Mouse (Mus musculus): ENCODE data around the gene Actr3. TPM values are rescaled to one million over a fixed set of nuclear protein-coding genes. Genes with fewer than 3 reads are reported as not detected.

Actr3 gene
- polyA plus RNA-seq, 1 experiment from 2014 or later, result 250 TPM

GRCm38 (mm10) chr1:125464011-125464410 lies 28.5 kb upstream of the Actr3 start:
- WGBS, result 90% methylated on average over 4 of the region's 4 CpGs
- H3K27ac ChIP-seq, result no peak overlapping the region

GRCm38 (mm10) chr1:125463349-125463748 lies 27.8 kb upstream of the Actr3 start:
- Histone ChIP-seq H3K4me1 (no peaks in the 10 kb centered on the region), H3K4me2 (replicated peaks) (no peak overlapping the region), H3K27ac (no peak overlapping the region), H3K27me3 (no peaks in the 10 kb centered on the region), H3K4me3 (no peak overlapping the region), H3K9ac (no peak overlapping the region), H3K36me3 (no peaks in the 10 kb centered on the region), H3K9me3 (0 out of 2 replicates have a peak, but pooled peaks cover 3% of the 10 kb centered on the region)
- WGBS, result 37% methylated on average over 2 of the region's 2 CpGs
- ATAC-seq (ENCODE audit: low FRiP score, low read depth), result no peak

More at GRCm38 (mm10) chr1:125464011-125464410, 28.5 kb upstream of the Actr3 start:
- no peaks in the 10 kb centered on the region for H3K27me3 ChIP-seq
- no peaks in the 10 kb centered on the region for H3K36me3 ChIP-seq
- ATAC-seq (ENCODE audit: low FRiP score, low read depth), result no peak
- H3K4me3 ChIP-seq, result no peak overlapping the region
- H3K4me1 ChIP-seq, result no peaks in the 10 kb centered on the region
- H3K4me2 ChIP-seq (replicated peaks), result no peak overlapping the region
- no peak overlapping the region for H3K9ac ChIP-seq
- H3K9me3 ChIP-seq, result 0 out of 2 replicates have a peak, but pooled peaks cover 3% of the 10 kb centered on the region

- Histone ChIP-seq H3K4me3 (no peak overlapping the region), H3K4me2 (replicated peaks) (no peak overlapping the region), H3K27me3 (no peaks in the 10 kb centered on the region), H3K9me3 (0 out of 2 replicates have a peak, but pooled peaks cover 3% of the 10 kb centered on the region), H3K27ac (no peak overlapping the region), H3K4me1 (no peaks in the 10 kb centered on the region), H3K36me3 (no peaks in the 10 kb centered on the region), H3K9ac (no peak overlapping the region)
- no peak for ATAC-seq (ENCODE audit: low FRiP score, low read depth)
- 47% methylated on average over 1 of the region's 1 CpGs for WGBS
These were observed 27.4 kb upstream of the Actr3 start for GRCm38 (mm10) chr1:125462917-125463316.

- Histone ChIP-seq H3K4me1 (no peaks in the 10 kb centered on the region), H3K36me3 (no peaks in the 10 kb centered on the region), H3K27me3 (no peaks in the 10 kb centered on the region), H3K9me3 (0 out of 2 replicates have a peak, but pooled peaks cover 3% of the 10 kb centered on the region), H3K4me2 (replicated peaks) (no peak overlapping the region), H3K9ac (no peak overlapping the region), H3K4me3 (no peak overlapping the region), H3K27ac (no peak overlapping the region)
- 42% methylated on average over 5 of the region's 5 CpGs for WGBS
- ATAC-seq (ENCODE audit: low FRiP score, low read depth), result no peak
These were observed 23.0 kb upstream of the Actr3 start for GRCm38 (mm10) chr1:125458531-125458930.

- H3K4me1 ChIP-seq, result no peaks in the 10 kb centered on the region
- WGBS, result 57% methylated on average over 2 of the region's 2 CpGs
- H3K36me3 ChIP-seq, result no peaks in the 10 kb centered on the region
- no peaks in the 10 kb centered on the region for H3K9me3 ChIP-seq
- no peak overlapping the region for H3K4me3 ChIP-seq
- H3K9ac ChIP-seq, result no peak overlapping the region
- ATAC-seq (ENCODE audit: low FRiP score, low read depth), result no peak
- no peak overlapping the region for H3K27ac ChIP-seq
- no peak overlapping the region for H3K4me2 ChIP-seq (replicated peaks)
- H3K27me3 ChIP-seq, result no peaks in the 10 kb centered on the region
These were observed 19.6 kb upstream of the Actr3 start for GRCm38 (mm10) chr1:125455128-125455527.

GRCm38 (mm10) chr1:125450282-125451000 lies 14.9 kb upstream of the Actr3 start:
- 92% methylated on average over 4 of the region's 4 CpGs for WGBS

GRCm38 (mm10) chr1:125447926-125448325 lies 12.4 kb upstream of the Actr3 start:
- no peaks in the 10 kb centered on the region for H3K4me1 ChIP-seq
- no peak overlapping the region for H3K9ac ChIP-seq
- no peak overlapping the region for H3K4me3 ChIP-seq
- no peak overlapping the region for H3K27ac ChIP-seq
- H3K4me2 ChIP-seq (replicated peaks), result no peak overlapping the region
- H3K9me3 ChIP-seq, result peaks cover 7% of the 10 kb centered on the region; the same call in 1 of the 2 replicates
- ATAC-seq (ENCODE audit: low FRiP score, low read depth), result no peak
- no peaks in the 10 kb centered on the region for H3K27me3 ChIP-seq
- no peaks in the 10 kb centered on the region for H3K36me3 ChIP-seq

More at GRCm38 (mm10) chr1:125450282-125451000, 14.9 kb upstream of the Actr3 start:
- no peak overlapping the region for H3K4me3 ChIP-seq
- no peak for ATAC-seq (ENCODE audit: low FRiP score, low read depth)
- H3K27ac ChIP-seq, result no peak overlapping the region
- no peak overlapping the region for H3K9ac ChIP-seq
- no peaks in the 10 kb centered on the region for H3K4me1 ChIP-seq
- no peak overlapping the region for H3K4me2 ChIP-seq (replicated peaks)
- H3K9me3 ChIP-seq, result peaks cover 7% of the 10 kb centered on the region; the same call in 1 of the 2 replicates
- H3K27me3 ChIP-seq, result no peaks in the 10 kb centered on the region
- H3K36me3 ChIP-seq, result no peaks in the 10 kb centered on the region

GRCm38 (mm10) chr1:125441679-125442078 lies 6.2 kb upstream of the Actr3 start:
- no peaks in the 10 kb centered on the region for H3K27me3 ChIP-seq
- H3K4me1 ChIP-seq, result no peaks in the 10 kb centered on the region
- ATAC-seq (ENCODE audit: low FRiP score, low read depth), result no peak
- H3K36me3 ChIP-seq, result no peaks in the 10 kb centered on the region
- no peak overlapping the region for H3K27ac ChIP-seq
- H3K9ac ChIP-seq, result no peak overlapping the region
- H3K9me3 ChIP-seq, result no peaks in the 10 kb centered on the region
- H3K4me2 ChIP-seq (replicated peaks), result no peak overlapping the region
- no peak overlapping the region for H3K4me3 ChIP-seq
- WGBS, result 70% methylated on average over 7 of the region's 7 CpGs

- Histone ChIP-seq H3K9me3 (no peaks in the 10 kb centered on the region), H3K27ac (no peak overlapping the region), H3K4me1 (0 out of 2 replicates have a peak, but pooled peaks cover under 1% of the 10 kb centered on the region), H3K27me3 (no peaks in the 10 kb centered on the region), H3K9ac (no peak overlapping the region), H3K4me2 (replicated peaks) (no peak overlapping the region), H3K4me3 (no peak overlapping the region), H3K36me3 (no peaks in the 10 kb centered on the region)
- 87% methylated on average over 6 of the region's 6 CpGs for WGBS
- ATAC-seq (ENCODE audit: low FRiP score, low read depth), result no peak
These were observed 5.7 kb upstream of the Actr3 start for GRCm38 (mm10) chr1:125441251-125441650.

- Histone ChIP-seq H3K4me2 (replicated peaks) (no peak overlapping the region), H3K36me3 (no peaks in the 10 kb centered on the region), H3K27ac (no peak overlapping the region), H3K4me3 (no peak overlapping the region), H3K9me3 (no peaks in the 10 kb centered on the region), H3K4me1 (0 out of 2 replicates have a peak, but pooled peaks cover 3% of the 10 kb centered on the region), H3K27me3 (no peaks in the 10 kb centered on the region), H3K9ac (no peak overlapping the region)
- WGBS, result 92% methylated on average over 3 of the region's 3 CpGs
- no peak for ATAC-seq (ENCODE audit: low FRiP score, low read depth)
These were observed 4.0 kb upstream of the Actr3 start for GRCm38 (mm10) chr1:125439556-125439955.

- Histone ChIP-seq H3K36me3 (no peaks in the 10 kb centered on the region), H3K27ac (no peak overlapping the region), H3K4me3 (no peak overlapping the region), H3K4me2 (replicated peaks) (no peak overlapping the region), H3K27me3 (no peaks in the 10 kb centered on the region), H3K9me3 (no peaks in the 10 kb centered on the region), H3K9ac (no peak overlapping the region), H3K4me1 (0 out of 2 replicates have a peak, but pooled peaks cover 5% of the 10 kb centered on the region)
- no peak for ATAC-seq (ENCODE audit: low FRiP score, low read depth)
- WGBS, result 83% methylated on average over 2 of the region's 2 CpGs
These were observed 3.3 kb upstream of the Actr3 start for GRCm38 (mm10) chr1:125438826-125439225.

- Histone ChIP-seq H3K9me3 (no peaks in the 10 kb centered on the region), H3K4me1 (peaks cover 13% of the 10 kb centered on the region), H3K36me3 (no peaks in the 10 kb centered on the region), H3K27me3 (no peaks in the 10 kb centered on the region), H3K9ac (no peak overlapping the region), H3K4me2 (replicated peaks) (no peak overlapping the region), H3K27ac (no peak overlapping the region), H3K4me3 (no peak overlapping the region)
- no peak for ATAC-seq (ENCODE audit: low FRiP score, low read depth)
- 60% methylated on average over 3 of the region's 3 CpGs for WGBS
These were observed 2.4 kb upstream of the Actr3 start for GRCm38 (mm10) chr1:125437927-125438326.

- no peak for ATAC-seq (ENCODE audit: low FRiP score, low read depth)
- no peak overlapping the region for H3K27ac ChIP-seq
- WGBS, result 90% methylated on average over 2 of the region's 2 CpGs
These were observed 1.6 kb upstream of the Actr3 start for GRCm38 (mm10) chr1:125437161-125437560.

More at GRCm38 (mm10) chr1:125437161-125437560, 1.6 kb upstream of the Actr3 start:
- H3K4me2 ChIP-seq (replicated peaks), result no peak overlapping the region
- H3K4me1 ChIP-seq, result peaks cover 18% of the 10 kb centered on the region
- H3K4me3 ChIP-seq, result no peak overlapping the region
- H3K36me3 ChIP-seq, result no peaks in the 10 kb centered on the region
- H3K9ac ChIP-seq, result no peak overlapping the region
- no peaks in the 10 kb centered on the region for H3K27me3 ChIP-seq
- no peaks in the 10 kb centered on the region for H3K9me3 ChIP-seq

All from limb, embryonic 13.5 days (tissue).